Mouse (Mus musculus) gastrocnemius, adult 8-10 months (tissue): ENCODE results near the gene Tmem115. TPM values are rescaled to one million over a fixed set of nuclear protein-coding genes. Genes with fewer than 3 reads are reported as not detected.

Source experiments
- DNase-seq, 2 experiments: peaks; one replicate each; pipeline ENCODE4 v3.0.0; 2022; ENCODE audit warnings: low spot score in 2 of 2
- total RNA-seq, 4 experiments: library from RNA; stranded (reverse); gene quantifications; 2 replicates each; pipeline ENCODE4 v1.2.4; 2022

Tmem115 gene
- total RNA-seq, 4 experiments from 2014 or later: 15.4 to 19.0 (median 16.6) TPM

- no peak for DNase-seq
Observed at GRCm38 (mm10) chr9:107521711-107522399, 11.9 kb upstream of the Tmem115 start.

- no peak for DNase-seq
Observed at GRCm38 (mm10) chr9:107522400-107522711, 11.4 kb upstream of the Tmem115 start.

DNA sequence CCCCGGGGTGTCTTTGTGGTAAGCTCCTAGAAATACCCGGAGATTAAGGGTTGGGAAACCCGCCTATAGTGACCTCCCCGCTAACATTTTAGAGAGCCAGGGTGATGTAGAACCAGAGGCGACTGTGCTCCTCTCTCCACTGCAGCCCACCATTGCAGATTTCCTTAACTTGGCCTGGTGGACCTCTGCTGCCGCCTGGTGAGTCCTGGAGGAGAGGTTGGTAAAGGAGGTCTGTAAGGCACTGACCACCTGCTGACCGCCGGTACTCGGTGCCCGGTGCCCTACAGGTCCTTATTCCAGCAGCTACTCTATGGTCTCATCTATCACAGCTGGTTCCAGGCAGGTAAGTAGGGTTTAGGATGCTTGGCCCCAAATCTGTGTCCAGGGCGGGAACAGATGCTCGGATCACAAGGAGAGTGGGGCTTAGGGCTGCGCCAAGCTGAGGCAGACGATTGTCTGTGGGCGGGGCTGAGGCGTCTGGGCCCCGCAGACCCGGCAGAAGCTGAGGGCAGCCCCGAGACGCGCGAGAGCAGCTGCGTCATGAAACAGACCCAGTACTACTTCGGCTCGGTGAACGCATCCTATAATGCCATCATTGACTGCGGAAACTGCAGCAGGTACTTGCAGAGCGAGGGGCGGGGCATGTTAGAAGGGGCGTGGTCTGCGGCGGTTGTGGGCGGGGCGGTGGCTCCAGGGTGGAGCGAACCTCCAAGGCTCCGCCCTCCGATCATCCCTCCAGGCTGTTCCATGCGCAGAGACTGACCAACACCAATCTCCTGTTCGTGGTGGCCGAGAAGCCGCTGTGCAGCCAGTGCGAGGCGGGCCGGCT is 7.3 kb upstream of the Tmem115 start:
- peak; percentile 65 for DNase-seq

- no peak for DNase-seq
Observed at GRCm38 (mm10) chr9:107534408-107535202, 860 bp downstream of the Tmem115 start.

DNA sequence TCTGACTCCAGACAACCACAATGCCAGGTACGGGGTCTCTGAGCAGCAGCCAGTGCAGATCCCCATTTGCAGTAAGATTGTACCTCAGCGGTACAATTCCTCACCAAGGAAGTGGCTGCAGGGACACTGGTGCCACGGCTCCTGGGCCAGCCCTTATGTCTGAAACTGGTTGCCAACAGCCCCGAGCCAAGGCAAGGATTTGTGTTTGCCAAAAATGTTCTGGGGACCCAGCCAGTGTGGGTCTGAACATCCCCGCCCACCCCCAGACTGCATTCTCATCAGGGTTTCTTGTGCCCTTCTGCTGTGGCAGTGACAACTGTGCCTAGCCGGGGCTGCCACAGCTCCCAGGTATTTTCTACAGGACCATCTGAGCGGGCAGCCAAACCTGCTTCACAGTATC is 4.5 kb downstream of the Tmem115 start:
- DNase-seq: no peak

GRCm38 (mm10) chr9:107538711-107539110 is 5.0 kb downstream of the Tmem115 start:
- DNase-seq: no peak

GRCm38 (mm10) chr9:107539940-107540339 is 6.2 kb downstream of the Tmem115 start:
- no peak for DNase-seq

DNA sequence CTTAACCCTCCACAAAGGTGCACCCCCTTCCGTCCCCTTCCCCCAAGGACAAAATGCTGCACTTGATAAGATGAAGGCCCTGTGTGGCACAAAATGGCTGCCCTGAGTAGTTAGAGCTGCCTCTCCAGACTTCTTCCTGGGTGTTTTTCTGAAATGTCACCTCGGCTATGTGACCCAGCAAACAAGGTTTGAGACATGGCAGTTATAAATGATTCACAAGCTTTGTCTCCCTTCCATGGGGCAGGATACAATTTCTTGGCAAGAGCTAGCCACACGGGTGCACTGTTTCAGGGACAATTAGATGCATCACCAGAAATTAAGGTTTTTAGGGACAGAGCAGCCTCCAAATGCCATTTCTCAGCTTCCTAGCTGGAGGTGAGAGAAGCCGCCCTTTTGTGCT is 6.7 kb downstream of the Tmem115 start:
- DNase-seq: no peak

GRCm38 (mm10) chr9:107541005-107541404 is 7.3 kb downstream of the Tmem115 start:
- DNase-seq: no peak

GRCm38 (mm10) chr9:107541474-107542351 is 8.0 kb downstream of the Tmem115 start, which contains the start of the genes Cyb561d2 and Nprl2:
TSS of gene Cyb561d2 (minus strand) at chr9:107542193.
TSS of gene Nprl2 (plus strand) at chr9:107542226.
- DNase-seq: peak; percentile 88 to 89

- no peak for DNase-seq
Observed at GRCm38 (mm10) chr9:107542352-107542686, 8.6 kb downstream of the Tmem115 start.

DNA sequence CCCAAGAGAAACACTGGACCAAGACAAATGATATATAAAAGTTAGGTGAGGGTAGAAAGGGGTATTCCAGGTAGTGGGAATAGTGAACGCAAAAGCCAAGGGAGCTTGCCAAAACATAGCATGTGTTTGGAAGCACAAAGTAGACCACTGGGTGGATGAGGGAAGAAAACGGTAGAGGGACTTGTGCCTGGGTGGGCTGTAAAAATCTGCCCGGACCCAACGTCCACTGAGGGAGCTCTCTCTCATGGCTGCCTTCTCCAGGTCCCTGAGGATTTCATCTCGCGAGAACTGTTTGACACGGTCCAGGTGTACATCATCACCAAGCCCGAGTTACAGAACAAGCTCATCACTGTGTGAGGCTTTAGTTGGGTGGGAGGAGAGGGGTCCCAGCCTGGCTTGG is 9.0 kb downstream of the Tmem115 start:
- DNase-seq: no peak

GRCm38 (mm10) chr9:107543299-107543698 is 9.6 kb downstream of the Tmem115 start:
- no peak for DNase-seq

GRCm38 (mm10) chr9:107544196-107544700 is 10.5 kb downstream of the Tmem115 start:
- DNase-seq: no peak

- DNase-seq: no peak
Observed at GRCm38 (mm10) chr9:107544729-107545128, 11.0 kb downstream of the Tmem115 start.

DNA sequence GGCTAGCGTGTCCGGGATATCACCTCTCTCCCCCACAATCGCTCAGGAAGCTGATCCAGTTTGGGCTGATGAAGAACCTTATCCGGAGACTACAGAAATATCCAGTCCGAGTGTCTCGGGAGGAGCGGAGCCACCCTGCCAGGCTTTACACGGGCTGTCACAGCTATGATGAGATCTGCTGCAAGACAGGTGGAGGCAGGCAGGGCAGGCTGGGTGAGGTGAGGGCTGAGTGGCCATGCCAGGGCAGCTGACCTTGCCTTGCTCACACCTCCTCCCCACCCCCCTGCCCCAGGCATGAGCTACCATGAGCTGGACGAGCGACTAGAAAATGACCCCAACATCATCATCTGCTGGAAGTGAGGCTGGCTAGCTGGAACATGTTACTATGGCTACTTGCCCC is 11.5 kb downstream of the Tmem115 start:
- DNase-seq: no peak

DNA sequence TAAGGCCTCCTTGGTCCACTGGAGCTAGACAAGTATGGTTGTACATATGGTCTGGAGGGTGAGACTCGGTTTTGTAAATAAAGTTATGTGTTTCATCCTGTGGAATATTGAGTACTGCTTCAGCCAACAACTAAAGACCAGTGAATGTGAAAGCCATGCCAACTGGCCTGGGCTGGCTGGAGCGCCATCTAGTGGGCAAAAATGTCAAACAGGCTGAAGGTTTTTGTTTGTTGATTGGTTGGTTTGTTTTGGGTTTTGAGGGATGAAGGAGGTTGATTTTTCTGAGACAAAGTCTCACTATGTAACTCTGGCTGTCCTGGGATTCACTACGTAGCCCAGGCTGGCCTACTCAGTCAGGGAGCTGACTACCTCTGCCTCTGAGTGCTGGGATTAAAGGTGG is 11.9 kb downstream of the Tmem115 start:
- peak in 1 of 2 experiments; percentile 60 for DNase-seq

DNA sequence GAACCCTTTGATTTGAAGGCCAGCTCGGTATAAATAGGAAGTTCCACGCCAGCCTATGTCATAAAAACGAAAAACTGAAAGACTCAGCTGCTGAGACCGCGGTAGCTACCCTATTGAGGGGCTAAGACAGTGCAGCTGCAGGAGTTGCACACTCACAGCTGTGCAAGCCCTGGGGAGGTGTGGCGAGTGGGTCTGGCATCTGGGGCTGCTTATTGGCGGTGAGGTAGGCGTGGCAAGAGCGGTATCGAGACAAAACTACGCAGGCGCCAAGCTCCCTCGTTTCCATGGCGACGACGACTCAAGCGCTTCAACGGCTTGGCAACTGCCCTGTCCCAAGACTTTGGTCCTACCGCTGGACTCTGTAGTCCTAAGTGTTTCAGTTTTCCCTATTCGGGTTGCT is 13.3 kb downstream of the Tmem115 start, which contains the start of gene Zmynd10:
TSS of gene Zmynd10 (plus strand) at position 273 of the 400 bp plus-strand sequence.
- DNase-seq: peak; percentile 72 to 79

DNA sequence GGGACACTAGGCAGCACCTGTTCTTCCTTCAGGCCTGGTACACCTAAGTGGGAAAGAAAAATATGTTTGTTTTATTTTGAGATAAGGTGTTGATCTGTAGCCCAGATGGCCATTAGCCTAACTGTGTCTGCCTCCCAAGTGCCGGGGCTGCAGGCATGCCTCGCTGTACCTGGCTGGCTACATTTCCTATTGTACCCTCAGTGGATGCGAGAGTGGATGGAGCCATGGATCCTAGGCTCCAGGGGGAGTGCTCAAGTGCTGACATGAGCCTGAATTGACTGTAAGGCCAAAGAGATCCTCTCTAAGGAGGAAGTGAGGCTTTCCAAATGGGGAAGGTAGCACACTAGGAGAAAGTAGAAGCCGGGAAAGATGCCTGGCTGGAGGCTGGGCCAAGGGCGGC is 14.2 kb downstream of the Tmem115 start:
- DNase-seq: no peak

- DNase-seq: no peak
Observed at GRCm38 (mm10) chr9:107548820-107549219, 15.1 kb downstream of the Tmem115 start.
